Mouse (Mus musculus) large intestine, adult 2 months (tissue): ENCODE data around the gene Gm35315. TPM values are rescaled to one million over a fixed set of nuclear protein-coding genes. Genes with fewer than 3 reads are reported as not detected.
"Not testable (repeated sequence)": the region's sequence is repeated elsewhere in the genome, so short reads cannot be mapped to it uniquely, and the experiment has no call there.

Experiments used
- DNase-seq: peaks from one replicate; pipeline ENCODE4 v3.0.0-alpha.2; 2012; ENCODE audit warnings: low read depth, low spot score
- WGBS: fragments of 180-500 bp; shearing (Covaris S2); methylation state at CpG from one replicate; pipeline ENCODE4 v1.1.7; 2018; 5-methylcytosine and 5-hydroxymethylcytosine counted together
- polyA plus RNA-seq: library from polyadenylated mRNA; depleted of rRNA; stranded (reverse); fragments of >200 nt; gene quantifications from 2 replicates; pipeline ENCODE4 v1.2.3, GENCODE M21; 2012; rRNA removed

Gm35315 gene
- 0.20 and 0.41 TPM in 2 replicates for polyA plus RNA-seq

GRCm38 (mm10) chr5:110094030-110094846, at the start of gene Gm35315:
Gm35315 (minus strand) TSS chr5:110094420.
- 1% methylated on average over 25 of the region's 25 CpGs for WGBS
- DNase-seq: peak; percentile 86

GRCm38 (mm10) chr5:110143007-110143406, 48.8 kb upstream of the Gm35315 start:
- DNase-seq: no peak
- WGBS: 86% methylated on average over 5 of the region's 5 CpGs

DNA sequence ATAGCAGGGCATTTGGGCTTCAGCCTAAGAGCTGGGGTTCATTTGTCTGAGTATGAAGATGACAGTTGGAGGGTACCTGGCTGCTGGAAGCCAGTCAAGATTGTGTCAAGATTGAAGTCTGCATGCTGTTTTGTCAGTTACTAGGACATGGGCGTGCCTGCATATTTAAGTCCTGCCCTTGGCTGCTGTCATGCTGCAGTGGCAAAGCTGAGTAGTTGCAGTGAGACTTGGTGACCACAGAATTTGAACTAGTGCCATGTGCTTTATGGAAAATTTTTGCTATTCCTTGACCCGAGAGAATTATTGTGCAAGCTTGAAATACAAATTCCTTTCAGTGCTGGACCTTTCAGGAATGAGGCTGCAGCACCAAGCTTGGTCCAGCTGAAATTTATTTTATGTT, 48.1 kb upstream of the Gm35315 start:
- 66% methylated on average over 2 of the region's 2 CpGs for WGBS
- no peak for DNase-seq

DNA sequence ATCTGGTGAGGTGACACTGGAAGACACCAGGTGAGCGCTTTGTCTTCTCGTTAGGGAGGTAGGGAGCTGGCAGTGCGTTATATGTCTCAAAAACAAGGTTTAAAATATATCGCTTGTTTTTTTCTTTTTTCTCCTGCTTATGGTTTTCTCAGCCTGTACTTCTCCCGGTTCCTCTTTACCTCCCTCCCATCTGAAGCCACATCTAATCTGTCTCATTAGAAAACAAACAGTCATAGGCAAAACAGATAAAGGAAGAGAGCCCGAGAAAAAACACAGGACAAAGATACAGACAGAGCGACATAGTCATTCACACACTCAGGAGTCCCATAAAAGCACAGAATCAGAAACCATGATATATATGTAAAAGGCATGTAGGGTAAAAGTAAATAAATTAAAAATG, 46.2 kb upstream of the Gm35315 start:
- WGBS: 91% methylated on average over 7 of the region's 7 CpGs
- DNase-seq: no peak

DNA sequence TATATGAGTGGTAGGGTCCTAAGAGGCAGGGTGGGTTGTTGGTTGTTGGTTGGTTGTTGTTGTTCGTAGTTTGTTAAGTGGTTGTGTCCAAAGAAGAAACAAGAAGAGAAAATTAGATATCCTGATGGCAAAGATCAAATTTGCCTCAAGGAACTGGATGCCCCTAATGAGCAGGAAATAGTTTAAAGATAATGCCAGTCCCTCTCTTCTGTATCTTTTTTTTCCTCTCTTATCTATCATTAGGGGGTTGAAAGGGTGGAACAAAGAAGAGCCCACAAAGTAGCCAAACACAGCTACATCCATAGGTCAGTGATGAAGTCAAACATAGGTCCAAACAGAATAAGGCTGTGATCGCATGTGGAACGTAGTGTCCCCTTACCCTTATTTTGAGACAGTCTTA, 45.1 kb upstream of the Gm35315 start:
- WGBS: 94% methylated on average over 3 of the region's 3 CpGs
- DNase-seq: no peak

DNA sequence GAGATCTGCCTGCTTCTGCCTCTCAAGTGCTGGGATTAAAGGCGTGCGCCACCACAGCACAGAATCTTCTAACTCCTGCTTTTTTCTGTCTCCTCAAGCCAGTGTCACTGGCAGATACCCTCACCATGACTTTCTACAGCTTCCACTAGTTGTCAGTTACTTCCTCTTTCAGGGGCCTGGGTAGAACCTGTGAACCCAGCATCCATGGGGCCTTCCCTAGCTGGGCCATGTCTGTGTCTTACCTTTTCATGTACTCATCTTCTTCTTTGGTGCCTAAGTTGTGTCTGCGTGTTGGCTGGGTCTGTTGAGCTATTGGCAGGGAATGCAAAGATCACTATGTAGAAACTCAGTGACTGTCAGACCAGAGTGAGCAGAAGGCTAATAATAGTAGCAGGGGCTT, 43.6 kb upstream of the Gm35315 start:
- WGBS: over 99% methylated on average over 3 of the region's 3 CpGs
- DNase-seq: no peak

DNA sequence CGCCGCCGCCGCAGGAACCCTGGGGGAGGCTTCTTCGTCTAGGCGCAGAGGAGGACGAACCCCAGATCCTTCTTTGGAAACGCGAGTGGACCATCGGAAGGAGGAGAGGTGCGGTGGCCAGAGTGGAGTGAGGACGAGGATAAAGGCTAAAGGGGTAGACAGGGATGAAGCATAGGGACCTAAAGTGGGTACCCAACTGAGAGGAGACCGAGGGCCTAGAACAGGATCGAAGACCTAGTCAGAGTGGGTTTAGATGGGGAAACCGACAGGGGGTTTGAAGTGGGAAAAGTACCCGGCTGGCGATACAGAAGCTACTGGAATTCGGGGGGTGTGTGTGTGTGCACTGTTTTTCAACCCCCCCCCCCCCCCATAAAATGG, 41.9 kb upstream of the Gm35315 start:
- no peak for DNase-seq
- 4% methylated on average over 18 of the region's 18 CpGs for WGBS

DNA sequence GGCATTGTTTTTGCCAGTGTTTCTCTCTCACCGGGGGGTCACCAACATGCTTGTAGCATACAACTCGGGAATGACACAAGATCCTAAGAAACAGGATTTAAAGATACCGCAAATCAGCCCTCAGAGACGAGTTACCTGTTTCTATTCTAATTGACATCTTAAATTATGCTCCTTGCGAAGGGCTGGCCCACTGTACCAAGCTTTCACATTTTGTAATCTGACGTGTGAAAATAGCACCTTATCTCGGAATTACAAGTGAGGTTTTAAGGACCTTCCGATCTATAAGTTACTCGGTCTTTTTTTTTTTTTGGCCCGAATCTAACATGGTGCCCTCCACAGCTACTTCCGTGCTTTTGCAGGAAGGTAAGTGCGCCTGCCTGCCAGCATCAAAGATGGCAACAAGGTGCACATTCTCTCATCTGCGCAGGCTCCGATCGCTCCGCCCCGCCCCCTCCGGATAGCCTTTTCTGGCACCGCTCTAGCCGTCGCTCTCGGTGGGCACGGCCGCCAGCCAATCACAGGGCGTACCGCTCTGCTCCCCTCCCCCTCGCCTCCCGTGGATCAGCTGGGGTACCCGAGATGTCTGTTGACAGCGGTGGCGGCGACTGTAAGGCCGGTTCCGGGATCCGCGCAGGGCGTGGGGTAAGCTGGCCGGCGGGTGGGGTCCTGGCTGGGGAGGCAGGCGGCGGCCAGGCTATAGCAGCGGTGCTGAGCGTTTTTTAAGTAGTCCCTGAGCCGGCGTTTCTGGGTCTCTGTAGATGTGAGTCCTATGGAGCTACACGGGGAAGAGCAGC, 41.3 kb upstream of the Gm35315 start, which contains the start of gene Chfr:
Gene Chfr, plus strand, starts transcription at position 550 of the 794 bp plus-strand sequence.
- 4% methylated on average over 46 of the region's 46 CpGs for WGBS
- peak; percentile 91 for DNase-seq

DNA sequence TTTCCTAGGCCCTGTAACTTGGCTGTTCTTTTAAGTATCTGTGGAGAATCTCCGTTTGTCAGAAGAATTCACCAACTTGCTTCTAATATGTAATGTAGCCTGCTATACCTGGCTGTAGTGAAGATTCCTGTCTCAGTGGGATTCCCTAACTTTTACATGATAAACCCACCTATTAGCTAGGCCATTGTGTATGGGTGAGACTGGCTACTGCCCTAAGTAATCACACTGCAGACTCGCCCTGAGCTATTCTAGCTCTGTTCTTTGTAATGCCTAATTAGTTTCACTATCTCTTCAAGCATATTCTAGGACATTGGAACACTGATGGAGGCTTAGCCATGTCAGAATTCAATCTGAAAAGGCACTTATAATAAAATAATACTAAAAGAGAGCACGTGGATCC, 28.2 kb upstream of the Gm35315 start:
- 85% methylated on average over 3 of the region's 3 CpGs for WGBS
- not testable (repeated sequence) for DNase-seq

DNA sequence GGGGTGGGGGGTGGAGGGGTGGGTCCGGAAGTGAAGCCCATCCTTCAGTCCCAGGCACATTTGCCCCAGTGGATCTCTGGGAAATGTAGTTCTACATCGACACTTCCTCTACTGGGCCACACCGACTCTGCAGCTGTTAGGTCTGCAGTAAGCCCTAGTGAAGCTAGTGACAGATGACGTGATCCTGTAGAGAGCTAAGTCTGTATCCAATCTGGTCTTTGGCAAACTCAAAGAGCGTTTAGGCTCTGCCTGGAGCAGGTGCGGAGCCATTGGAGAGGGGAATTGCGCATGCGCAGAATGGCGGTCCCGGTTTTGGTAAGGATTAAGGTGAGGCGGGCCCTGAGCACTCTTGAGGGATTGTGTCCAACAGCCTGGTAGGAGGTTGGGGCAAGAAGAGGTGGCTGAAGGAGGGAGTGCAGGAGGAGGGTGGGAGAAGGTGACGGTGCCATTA, 15.8 kb upstream of the Gm35315 start, which contains the start of gene Zfp605:
Gene Zfp605, plus strand, starts transcription at position 102 of the 451 bp plus-strand sequence.
- DNase-seq: peak; percentile 55
- 1% methylated on average over 12 of the region's 12 CpGs for WGBS

DNA sequence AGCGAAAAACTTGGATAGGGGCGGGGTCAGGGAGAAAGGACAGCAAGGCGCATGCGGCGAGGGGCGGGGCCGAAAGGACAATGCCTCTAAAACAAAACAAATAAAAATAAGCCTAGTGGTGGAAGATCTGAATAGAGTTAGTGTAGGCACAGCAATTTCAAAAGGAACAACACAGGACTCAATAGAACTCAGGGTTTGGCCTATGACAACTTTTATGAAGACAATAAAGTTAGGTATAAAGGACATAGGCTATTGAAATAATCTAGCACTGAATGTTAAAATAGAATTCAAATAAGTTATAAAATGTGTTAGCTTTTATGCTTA, 14.0 kb upstream of the Gm35315 start:
- no peak for DNase-seq
- under 1% methylated on average over 7 of the region's 7 CpGs for WGBS

DNA sequence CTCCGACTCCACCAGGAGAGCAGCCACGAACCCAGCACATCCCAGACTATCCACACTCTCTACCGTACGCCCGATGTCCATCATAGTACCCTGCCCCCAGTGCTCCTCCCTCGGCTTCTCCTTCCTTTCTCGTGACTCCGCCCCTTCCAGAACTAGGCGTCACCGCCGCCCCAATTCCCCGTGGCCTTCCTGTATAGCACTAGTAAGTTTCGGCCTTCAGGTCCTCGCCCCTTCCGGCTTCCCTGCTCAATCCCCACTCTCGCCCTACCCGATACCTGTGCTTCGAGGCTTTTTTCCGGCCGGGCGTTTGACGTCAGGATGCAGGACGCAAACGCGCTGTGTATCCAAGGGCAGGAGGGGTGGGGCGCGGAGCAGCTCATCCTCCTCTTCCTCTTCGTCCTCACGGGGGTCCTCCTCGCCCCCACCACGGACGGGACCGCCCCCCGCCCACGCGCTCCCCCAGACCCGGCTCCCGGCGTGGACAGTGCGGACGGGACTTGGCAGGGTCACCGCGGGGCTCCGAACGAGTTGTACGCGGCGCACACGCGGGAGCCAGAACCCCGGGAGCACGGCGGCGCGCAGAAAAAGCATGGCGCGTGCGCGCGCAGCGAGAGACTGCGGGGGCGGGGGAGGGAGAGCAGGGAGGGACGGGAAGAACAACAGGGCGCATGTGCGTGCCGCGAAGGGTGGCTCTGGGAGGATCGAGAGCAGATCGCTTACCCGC, 13.5 kb upstream of the Gm35315 start, which contains the start of gene Gtpbp6:
Gene Gtpbp6, minus strand, starts transcription at position 617 of the 724 bp plus-strand sequence.
- WGBS: under 1% methylated on average over 71 of the region's 71 CpGs
- DNase-seq: peak; percentile 89

- no peak for DNase-seq
- WGBS: 16% methylated on average over 41 of the region's 41 CpGs
These were observed 12.8 kb upstream of the Gm35315 start for GRCm38 (mm10) chr5:110106901-110107564.

DNA sequence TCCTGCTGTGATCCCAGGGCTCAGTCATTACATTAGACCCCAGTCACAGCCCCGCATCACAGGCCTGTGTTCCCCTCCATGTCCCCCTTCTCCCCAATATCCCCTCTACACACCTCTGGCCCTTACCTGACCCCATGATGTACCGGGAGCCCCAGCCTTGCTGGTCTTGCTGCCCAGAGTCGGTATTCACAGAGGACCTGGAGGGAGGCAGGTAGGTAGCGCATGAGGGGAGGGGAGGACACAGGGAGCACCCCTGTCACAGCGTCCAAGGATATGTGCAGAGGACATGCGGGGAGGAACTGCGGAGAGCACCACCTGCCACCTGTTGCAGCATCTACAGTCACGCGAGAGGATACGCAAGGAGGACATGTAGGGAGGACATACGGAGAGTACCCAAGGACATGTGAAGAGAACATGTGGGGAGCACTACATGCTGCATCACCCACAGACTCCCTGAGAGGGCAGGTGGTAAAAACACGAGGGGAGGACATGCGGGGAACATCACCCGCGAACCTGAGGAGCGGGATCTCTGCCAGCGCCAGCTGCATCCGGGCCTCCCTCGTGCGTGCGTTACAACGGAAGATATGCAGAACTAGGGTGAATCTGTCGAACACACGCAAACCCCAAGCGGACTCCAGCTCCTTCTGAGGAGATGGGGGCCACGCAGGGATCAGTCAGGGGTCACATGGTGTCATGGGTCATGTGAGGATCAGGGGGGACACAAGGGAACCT, 12.1 kb upstream of the Gm35315 start:
- 96% methylated on average over 26 of the region's 26 CpGs for WGBS
- DNase-seq: no peak

DNA sequence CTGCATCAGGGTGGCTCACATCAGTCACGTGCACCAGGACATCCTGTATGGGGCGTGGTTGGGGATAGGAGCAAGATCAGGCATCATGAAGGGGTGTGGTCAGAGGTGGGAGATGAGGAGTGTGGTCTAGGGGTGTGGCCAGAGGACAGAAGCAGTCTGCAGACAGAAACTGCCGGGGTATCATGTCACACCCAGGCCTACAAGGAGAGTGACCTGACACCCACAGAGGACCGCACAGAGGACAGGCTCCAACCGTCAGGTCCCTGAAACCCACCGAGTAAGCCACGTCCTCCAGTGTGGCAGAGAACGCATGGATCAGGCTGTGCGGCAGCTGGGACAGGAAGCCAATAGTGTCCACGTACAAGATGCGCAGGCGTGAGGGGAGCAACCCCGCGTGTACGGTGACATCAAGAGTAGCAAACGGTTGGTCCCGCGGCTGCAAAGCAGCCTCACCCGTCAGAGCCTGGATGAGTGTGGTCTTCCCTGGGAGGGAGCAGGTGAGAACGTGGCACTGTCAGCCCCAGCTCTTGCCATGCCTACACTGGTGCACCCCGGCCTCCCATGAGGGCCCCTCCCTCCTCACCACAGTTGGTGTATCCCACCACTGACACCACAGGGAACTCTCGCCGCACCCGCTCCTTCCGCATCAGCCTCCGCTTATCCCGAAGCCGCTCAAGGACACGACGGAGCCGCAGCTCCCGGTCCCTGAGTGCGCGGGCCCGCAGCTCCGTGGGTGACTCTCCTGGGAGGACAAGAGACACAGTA, 10.6 kb upstream of the Gm35315 start:
- WGBS: 97% methylated on average over 36 of the region's 36 CpGs
- DNase-seq: no peak

DNA sequence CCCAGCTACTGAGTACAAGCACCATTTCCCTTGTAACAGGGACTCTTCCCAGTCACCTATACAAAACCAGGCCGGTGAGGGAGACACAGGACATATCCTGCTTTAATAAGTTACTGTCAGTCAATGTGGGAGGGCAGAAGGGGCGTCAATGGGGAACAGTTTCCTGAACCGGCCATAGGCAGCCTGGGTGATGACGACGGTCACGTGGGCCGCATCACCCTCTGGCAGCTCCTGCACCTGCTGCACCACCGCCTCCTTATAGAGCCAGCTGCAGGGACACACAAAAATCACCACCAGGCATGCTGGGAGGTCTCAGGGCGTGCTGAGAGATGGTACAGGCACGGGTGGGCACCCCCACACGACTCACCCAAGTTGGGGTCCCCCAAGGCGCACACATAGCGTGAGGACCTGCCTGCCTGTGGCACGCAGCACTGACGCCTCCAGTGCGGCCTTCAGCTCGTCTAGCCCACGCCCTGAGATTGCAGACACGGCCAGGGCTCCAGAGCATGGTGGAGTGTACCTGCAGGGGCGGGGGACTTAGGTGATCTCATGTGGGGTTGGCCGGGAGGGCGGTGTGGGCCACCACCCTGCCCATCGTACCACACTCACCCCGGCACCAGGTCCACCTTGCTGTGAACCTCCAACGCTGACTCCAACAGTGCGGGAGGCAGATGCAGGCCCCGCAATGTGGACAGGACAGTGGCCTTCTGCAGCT, 9.8 kb upstream of the Gm35315 start:
- DNase-seq: no peak
- 95% methylated on average over 27 of the region's 27 CpGs for WGBS

GRCm38 (mm10) chr5:110102853-110103625, 8.8 kb upstream of the Gm35315 start:
- 96% methylated on average over 19 of the region's 19 CpGs for WGBS
- no peak for DNase-seq
